8 mouse cellular contexts compared by ENCODE assay signal in the genomic region with DNA sequence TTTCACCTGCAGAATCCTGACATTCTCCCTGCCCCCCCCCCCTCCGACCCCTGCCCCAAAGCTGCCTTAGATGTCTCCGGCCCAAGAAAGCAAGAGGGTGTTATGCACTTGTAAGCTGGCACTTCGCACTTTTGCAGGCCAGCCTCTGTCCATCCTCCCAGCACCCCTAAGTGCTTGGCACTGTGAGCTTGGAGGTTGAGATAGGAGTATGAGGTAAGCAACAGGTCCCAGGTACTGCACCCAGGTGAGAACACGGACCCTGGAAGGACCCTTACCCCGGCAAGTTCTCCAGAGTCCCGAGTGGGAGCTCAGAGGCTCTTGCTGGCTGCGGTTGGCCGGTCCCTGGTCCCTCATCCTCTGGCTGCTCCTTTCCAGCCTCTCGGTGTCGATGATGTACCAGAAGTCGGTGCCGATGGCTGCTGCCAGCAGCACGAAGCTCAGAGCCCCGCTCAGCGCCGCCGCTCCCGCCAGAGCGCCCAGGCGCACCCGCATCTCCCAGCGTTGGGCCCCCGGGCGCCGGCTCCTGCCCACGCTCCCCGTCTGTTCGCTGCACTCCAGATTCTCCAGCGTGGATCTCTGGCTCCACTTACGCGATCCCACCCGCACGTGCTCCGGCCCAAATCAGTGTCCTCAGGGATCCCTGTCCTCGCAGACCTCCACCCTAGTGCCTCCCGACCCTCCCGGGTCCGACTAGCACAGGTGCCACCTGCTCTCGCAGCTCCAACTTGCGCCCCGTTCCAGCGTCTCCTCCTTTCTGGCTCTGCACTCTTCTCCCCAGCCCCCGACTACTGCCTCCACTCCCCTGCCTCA. TPM values are rescaled to one million over a fixed set of nuclear protein-coding genes. Genes with fewer than 3 reads are reported as not detected.
DNase-seq lines count a peak whose midpoint lies in the region; ATAC-seq lines count a peak whose summit lies in the region.
"Had no signal": no experiment of that assay in that cellular context is flagged by ENCODE, and none has a peak within 500 bp of the region (broad histone marks: within the 10 kb centered on the region; RNA-seq: fewer than 3 reads in every experiment).

No protein-coding gene starts in this region.

- peak; percentile 8; the same call in 1 of the 2 replicates for ATAC-seq in lung, embryonic 15.5 days (ENCODE audit: borderline replicate concordance, extremely low read depth, low FRiP score, low TSS enrichment)
- no peak for ATAC-seq in forebrain, embryonic 16.5 days
- ATAC-seq in midbrain, embryonic 16.5 days: 0 out of 2 replicates have a peak, but pooled peaks have one; percentile 21
- no peak for ATAC-seq in megakaryocyte-erythroid progenitor cell, adult 5-6 weeks (replicated peaks; ENCODE audit: low FRiP score, low TSS enrichment, poor library complexity, severe bottlenecking)

- H3K9me3 ChIP-seq in lung, embryonic 15.5 days: no peaks in the 10 kb centered on the region
- no peaks in the 10 kb centered on the region for H3K9me3 ChIP-seq in forebrain, embryonic 16.5 days (ENCODE audit: control insufficient read depth, low read length)
- no peaks in the 10 kb centered on the region for H3K9me3 ChIP-seq in midbrain, embryonic 16.5 days (replicated peaks; ENCODE audit: control insufficient read depth, low read length, poor library complexity, severe bottlenecking)

- H3K27me3 ChIP-seq in lung, embryonic 15.5 days: peaks cover 56% of the 10 kb centered on the region
- peaks cover 35% of the 10 kb centered on the region for H3K27me3 ChIP-seq in forebrain, embryonic 16.5 days (replicated peaks; ENCODE audit: control insufficient read depth, insufficient read depth, low read length)
- H3K27me3 ChIP-seq in midbrain, embryonic 16.5 days (ENCODE audit: control insufficient read depth, insufficient read depth, low read depth, low read length): peaks cover 33% of the 10 kb centered on the region

- no peak overlapping the region for H3K9ac ChIP-seq in lung, embryonic 15.5 days
- 0 out of 2 replicates have a peak overlapping the region, but pooled peaks have one; percentile 9 for H3K9ac ChIP-seq in forebrain, embryonic 16.5 days (replicated peaks; ENCODE audit: low read depth, low read length)
- H3K9ac ChIP-seq in midbrain, embryonic 16.5 days (ENCODE audit: low read depth, low read length): peak overlapping the region; percentile 58

- no peak for DNase-seq in lung, postnatal 10 days
- peak; percentile 41 to 60 for DNase-seq in layer of hippocampus, postnatal 10 days (ENCODE audit: low spot score in 2 of 2)
- no peak for DNase-seq in thymus, postnatal 0 days (ENCODE audit: low spot score)

- 3% methylated on average over 43 of the region's 43 CpGs for WGBS in lung, embryonic 15.5 days
- 3% methylated on average over 43 of the region's 43 CpGs for WGBS in forebrain, embryonic 16.5 days
- WGBS in midbrain, embryonic 16.5 days: 3% methylated on average over 41 of the region's 43 CpGs

- no peaks in the 10 kb centered on the region for H3K36me3 ChIP-seq in lung, embryonic 15.5 days
- no peaks in the 10 kb centered on the region for H3K36me3 ChIP-seq in forebrain, embryonic 16.5 days (ENCODE audit: control insufficient read depth, insufficient read depth)
- H3K36me3 ChIP-seq in midbrain, embryonic 16.5 days (ENCODE audit: control insufficient read depth, insufficient read depth, low read length): no peaks in the 10 kb centered on the region

- H3K4me3 ChIP-seq in lung, embryonic 15.5 days: peak overlapping the region; percentile 21; the same call in 1 of the 2 replicates
- H3K4me3 ChIP-seq in forebrain, embryonic 16.5 days (replicated peaks; ENCODE audit: low read length): peak overlapping the region; percentile 38
- H3K4me3 ChIP-seq in midbrain, embryonic 16.5 days (ENCODE audit: low read depth, low read length): peak overlapping the region; percentile 46

- peak overlapping the region; percentile 44 for H3K4me2 ChIP-seq in lung, embryonic 15.5 days
- peak overlapping the region; percentile 55 for H3K4me2 ChIP-seq in forebrain, embryonic 16.5 days (ENCODE audit: low read length)
- peak overlapping the region; percentile 88 for H3K4me2 ChIP-seq in midbrain, embryonic 16.5 days (ENCODE audit: low read length)

- H3K27ac ChIP-seq in lung, embryonic 15.5 days: no peak overlapping the region
- no peak overlapping the region for H3K27ac ChIP-seq in forebrain, embryonic 16.5 days (ENCODE audit: low read length)
- no peak overlapping the region for H3K27ac ChIP-seq in midbrain, embryonic 16.5 days (ENCODE audit: low read length)

- H3K4me1 ChIP-seq in lung, embryonic 15.5 days: peaks cover 5% of the 10 kb centered on the region; the same call in 1 of the 2 replicates
- peaks cover 8% of the 10 kb centered on the region for H3K4me1 ChIP-seq in forebrain, embryonic 16.5 days (replicated peaks; ENCODE audit: control insufficient read depth, insufficient read depth, low read length)
- H3K4me1 ChIP-seq in midbrain, embryonic 16.5 days (ENCODE audit: control insufficient read depth, insufficient read depth, low read length): peaks cover 5% of the 10 kb centered on the region; the same call in 1 of the 2 replicates

RNA-seq across cellular contexts. Expression of a gene that starts 0.6 kb away (rescaled TPM):
- not detected in 2 replicates for polyA plus RNA-seq in lung, embryonic 15.5 days (2015; fragmentation: Nextera tagmentation; extraction: Ambion mirVana)
- polyA plus RNA-seq in forebrain, embryonic 16.5 days (2015; fragmentation: Nextera tagmentation; extraction: Ambion mirVana): 0.15 TPM in 1 of 2 replicates, not detected in the other
- total RNA-seq in layer of hippocampus, postnatal 10 days (2021): 10 to 100 TPM; 11.3 to 12.0 TPM
- 0.48 and 1.1 TPM in 2 replicates for polyA plus RNA-seq in midbrain, embryonic 16.5 days (2015; fragmentation: Nextera tagmentation; extraction: Ambion mirVana)
- not detected in 2 replicates for total RNA-seq in megakaryocyte-erythroid progenitor cell, adult 5-6 weeks (2014; fragmentation: Nextera tagmentation)
- not detected in 2 replicates for total RNA-seq in megakaryocyte-erythroid progenitor cell, adult 5-6 weeks (2017)
- polyA plus RNA-seq in thymus, postnatal 0 days (2015; fragmentation: Nextera tagmentation; extraction: Ambion mirVana): 0.13 TPM in 1 of 2 replicates, not detected in the other
- polyA plus RNA-seq: large intestine, adult 2 months had no signal

RNA-seq across cellular contexts. Expression of a gene that starts 46.2 kb away (rescaled TPM):
- 15.3 and 18.8 TPM in 2 replicates for polyA plus RNA-seq in lung, embryonic 15.5 days (2015; fragmentation: Nextera tagmentation; extraction: Ambion mirVana)
- polyA plus RNA-seq in forebrain, embryonic 16.5 days (2015; fragmentation: Nextera tagmentation; extraction: Ambion mirVana): 37.5 and 50.3 TPM in 2 replicates
- 10 to 100 TPM; 35.8 to 38.8 TPM for total RNA-seq in layer of hippocampus, postnatal 10 days (2021)
- polyA plus RNA-seq in midbrain, embryonic 16.5 days (2015; fragmentation: Nextera tagmentation; extraction: Ambion mirVana): 55.0 and 66.2 TPM in 2 replicates
- 27.1 and 47.9 TPM in 2 replicates for total RNA-seq in megakaryocyte-erythroid progenitor cell, adult 5-6 weeks (2014; fragmentation: Nextera tagmentation)
- 17.1 and 31.8 TPM in 2 replicates for total RNA-seq in megakaryocyte-erythroid progenitor cell, adult 5-6 weeks (2017)
- polyA plus RNA-seq in thymus, postnatal 0 days (2015; fragmentation: Nextera tagmentation; extraction: Ambion mirVana): 17.0 and 17.9 TPM in 2 replicates

Comparison
In these comparisons a context has a peak if more than half of its experiments do, and no peak if none do; other contexts are left out.
1. ATAC-seq: peak in lung, embryonic 15.5 days (single experiment) and midbrain, embryonic 16.5 days (single experiment); none in forebrain, embryonic 16.5 days (single experiment) and megakaryocyte-erythroid progenitor cell, adult 5-6 weeks (single experiment).
2. DNase-seq: peak in layer of hippocampus, postnatal 10 days (2 of 2); none in lung, postnatal 10 days (single experiment) and thymus, postnatal 0 days (single experiment).
3. Peak in every context shown above with its lines, with median percentiles within 50 percentile points of each other: H3K4me2 ChIP-seq and H3K4me3 ChIP-seq.